Mouse (Mus musculus): ENCODE measurements at regions not wholly inside any gene's neighbourhood (a gene's known extent, or its start where the extent isn't known, plus 50 kb on each side); places are given as distances from the start of the nearest gene placed in this dataset.

DNA sequence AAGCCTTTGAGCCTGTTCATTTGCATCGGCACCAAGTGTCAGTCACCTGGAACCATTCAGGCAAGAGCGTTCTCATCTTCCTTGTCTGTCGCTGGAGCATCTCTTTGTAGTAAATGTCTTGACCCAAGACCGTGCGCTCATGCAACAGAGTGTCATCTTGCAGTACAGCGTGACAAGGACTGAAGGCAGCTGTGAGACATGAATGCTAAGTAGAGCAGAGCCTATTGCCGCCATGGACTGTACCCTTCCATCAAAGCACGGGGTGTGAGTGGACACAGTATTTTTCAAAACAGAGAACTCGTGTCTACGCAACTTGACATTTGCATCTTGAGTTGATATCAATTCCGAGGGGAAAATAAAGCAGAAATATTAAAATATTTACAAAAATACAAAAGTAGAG, 287.4 kb upstream of the Gpc5 start:
- in situ Hi-C loops (cut with MboI, MseI): no loop called here

DNA sequence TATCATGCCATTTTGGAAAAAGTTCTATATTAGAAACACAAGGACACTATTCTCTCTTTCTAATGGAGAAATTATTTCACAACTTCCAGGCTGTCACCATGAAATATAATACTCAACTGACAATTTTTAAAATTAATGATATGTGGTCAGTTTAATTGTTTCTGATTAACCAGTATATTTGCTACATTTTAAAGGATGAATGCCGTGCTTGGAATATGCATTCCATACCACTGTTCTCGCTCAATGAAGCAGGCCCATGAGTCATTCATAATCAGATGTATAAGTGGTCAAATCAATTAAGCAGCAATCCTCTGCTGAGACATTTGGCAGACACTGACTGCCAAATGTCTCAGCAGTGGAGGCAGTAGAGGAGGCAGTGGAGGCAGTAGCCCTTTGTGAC, 283.4 kb upstream of the Gpc5 start:
- in situ Hi-C loops (cut with MboI, MseI): no loop called here

DNA sequence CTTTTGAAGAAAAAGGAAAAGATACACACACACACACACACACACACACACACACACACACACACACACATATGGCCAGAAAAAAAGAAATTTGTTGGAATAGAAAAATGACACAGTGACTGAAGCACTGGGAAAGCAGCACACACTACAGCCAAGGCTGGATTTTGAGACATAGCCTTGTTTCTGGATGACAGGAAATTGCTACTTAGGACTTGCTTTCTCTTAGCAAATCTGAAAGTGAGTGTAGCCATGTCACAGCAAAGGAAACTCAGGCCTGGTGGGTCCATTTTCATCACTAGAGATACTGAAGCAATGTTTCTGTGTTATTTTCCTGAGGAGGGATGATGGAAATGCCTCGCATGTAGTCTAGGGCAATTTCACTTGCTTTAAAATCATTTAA, 271.3 kb upstream of the Gpc5 start:
- in situ Hi-C loops (cut with MboI, MseI): no loop called here

DNA sequence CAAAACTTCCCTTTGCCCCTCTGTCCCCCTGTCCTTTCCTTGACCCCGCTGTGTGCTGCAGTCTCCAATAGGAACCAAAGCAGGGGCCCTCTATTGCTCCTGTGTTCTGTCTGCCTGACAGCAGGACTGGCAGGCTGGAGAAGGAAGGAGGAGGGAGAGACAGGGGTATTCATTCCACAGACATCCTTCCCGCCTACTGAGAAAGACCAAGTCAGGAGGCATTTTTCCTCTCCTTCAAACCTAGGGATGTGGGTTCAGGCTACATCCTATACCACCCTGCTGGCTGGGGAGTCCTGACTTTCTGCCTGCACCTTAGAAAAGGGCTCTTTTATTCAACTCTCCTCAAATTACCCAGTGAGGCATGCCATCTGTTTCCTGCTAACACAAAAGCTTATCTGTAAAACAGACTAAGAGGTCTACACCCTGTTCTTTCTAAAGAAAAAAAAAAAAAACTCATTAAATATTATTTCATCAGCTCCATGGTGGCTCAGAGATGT, 270.9 kb upstream of the Gpc5 start:
- in situ Hi-C loops (cut with MboI, MseI): no loop called here

DNA sequence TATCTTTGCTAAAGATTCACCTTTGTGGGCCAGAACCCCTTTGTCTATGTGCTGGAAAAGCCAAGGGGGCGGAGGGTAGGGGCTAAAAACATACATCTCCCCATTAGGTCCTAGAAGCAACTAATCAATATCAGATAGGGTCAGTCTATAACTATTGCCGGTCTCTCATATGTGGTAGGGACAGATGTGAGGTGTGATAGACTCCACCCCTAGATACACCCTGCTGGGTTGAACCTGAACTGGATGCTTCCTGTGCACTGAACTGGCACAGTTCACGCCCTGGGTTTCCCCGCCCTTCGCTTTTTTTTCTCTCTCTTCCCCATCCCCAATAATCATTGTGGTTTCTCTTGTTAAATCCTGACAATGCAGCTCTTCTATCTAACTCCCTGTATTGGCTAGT, 270.3 kb upstream of the Gpc5 start:
- in situ Hi-C loops (cut with MboI, MseI): no loop called here

DNA sequence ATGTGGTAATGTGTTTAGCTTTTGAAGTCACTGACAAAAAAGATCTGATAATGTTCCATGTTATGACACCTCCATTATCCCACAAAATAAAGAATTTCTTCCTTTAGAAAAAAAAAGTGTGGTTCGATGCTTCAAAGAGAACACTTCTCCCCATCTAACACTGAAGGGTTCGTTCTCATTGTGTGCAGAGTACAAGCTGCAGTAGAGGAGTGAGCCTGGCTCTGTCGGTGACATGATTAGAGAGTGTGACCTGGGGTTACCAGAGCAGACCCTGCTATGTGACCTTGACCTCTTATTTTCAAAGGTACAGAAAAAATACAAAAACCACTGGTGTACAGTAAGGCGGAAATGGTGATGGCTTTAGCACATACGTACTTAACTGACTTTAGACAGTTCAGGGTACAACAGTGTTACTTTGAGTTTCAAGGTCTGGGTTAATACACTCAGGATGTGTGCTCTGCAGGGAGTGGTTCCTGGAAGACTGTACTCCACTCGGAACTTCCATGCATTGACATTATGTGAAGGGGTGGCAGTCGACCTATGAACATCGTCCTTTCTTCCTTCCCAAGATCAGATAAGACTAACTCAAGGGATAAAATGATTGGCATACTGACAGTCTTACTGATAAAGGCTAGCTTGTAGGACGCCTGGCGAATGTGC, 265.2 kb upstream of the Gpc5 start:
- in situ Hi-C loops (cut with MboI, MseI): no loop called here

DNA sequence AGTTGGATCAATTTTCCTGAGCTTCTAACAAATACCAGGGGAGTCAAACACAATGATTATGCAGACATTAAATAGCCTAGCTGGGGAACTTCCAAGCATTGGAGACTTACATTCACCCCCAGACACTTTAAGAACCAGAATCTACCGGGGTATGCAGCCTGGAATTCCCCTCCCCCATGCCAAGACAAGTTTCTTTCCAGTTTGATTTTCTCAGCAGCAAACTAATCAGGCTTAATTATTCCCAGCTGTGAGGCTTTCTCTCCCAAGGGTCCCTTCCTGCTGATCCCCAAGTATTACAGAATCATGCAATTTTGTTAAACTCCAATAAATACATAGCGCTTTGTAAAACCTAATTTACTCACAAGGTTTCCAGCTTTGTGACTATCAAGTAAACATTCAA, 262.7 kb upstream of the Gpc5 start:
- in situ Hi-C loops (cut with MboI, MseI): no loop called here

DNA sequence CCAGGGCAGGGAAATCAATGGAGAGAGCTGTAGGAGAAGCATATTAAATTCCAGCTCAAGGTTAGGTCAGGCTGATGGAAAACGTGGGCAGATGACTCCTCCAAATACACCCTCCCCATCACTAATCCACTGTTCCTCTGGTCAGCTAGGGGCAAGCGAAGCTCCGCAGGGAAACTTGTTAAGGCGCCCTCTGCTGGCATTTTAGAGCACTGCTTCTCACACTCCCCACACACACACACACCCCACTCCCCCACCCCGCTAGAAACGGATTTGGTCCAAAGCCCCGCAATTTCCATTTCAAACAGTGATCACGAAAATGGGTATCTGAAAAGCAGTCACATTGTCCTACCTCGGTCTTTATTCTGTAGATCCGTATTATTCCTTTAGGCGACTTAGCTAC, 259.0 kb upstream of the Gpc5 start:
- in situ Hi-C loops (cut with MboI, MseI): no loop called here

DNA sequence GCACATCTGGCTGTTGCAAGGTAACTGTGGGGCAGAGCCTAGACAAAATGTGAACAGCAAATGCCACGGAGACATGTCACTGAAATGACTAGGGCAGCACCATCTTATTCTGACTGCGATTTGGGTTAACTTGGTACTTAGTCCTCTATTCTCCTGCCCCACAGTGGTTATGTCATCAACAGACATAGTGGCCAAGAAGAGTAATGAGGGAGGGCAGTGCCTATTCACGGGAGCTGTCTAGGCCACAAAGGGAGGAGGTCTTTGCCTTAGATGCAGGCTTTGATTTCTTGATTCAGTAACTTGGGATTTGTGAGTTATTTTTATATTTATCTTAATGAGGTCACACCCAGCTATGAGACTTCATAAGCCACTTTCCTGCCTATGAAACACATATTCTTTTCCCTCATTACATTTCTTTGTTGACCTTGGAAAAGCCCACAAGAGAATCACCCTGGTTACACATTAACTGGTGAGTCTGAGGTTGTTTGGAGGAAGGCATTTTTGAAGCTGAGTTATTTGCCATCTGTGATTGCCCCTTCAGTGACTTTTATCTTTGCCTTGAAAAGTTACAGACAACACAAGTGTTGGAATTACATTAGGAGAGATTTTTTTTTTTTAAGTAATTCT, 255.2 kb upstream of the Gpc5 start:
- in situ Hi-C loops (cut with MboI, MseI): no loop called here

DNA sequence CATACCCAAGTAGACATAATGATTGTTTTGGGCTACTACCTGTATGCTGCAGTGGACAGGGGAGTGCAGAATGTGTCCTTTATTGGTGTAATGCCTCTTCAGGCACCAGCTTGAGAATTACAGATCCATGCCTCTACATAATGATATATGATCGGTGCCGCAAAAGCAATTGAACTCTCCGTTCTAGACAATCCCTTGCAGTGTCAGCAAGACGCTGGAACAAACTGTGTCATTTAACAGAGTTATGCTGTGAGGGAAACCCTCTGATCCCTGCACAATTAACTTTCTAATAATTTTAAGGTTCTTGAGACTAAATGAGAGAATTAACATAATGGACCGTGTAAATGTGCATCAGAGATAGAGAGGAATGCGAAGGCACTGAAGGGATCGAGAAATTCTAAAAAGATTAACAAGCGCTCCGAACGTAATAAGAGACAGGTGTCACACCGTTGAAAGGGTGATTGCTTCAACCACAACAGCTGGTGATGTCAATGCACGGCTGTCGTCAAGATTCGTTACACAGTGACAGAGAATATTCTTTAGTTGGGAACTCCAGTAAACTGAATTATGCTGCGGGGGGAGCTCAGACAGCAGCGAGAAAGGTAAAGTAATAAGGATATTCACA, 254.3 kb upstream of the Gpc5 start:
- in situ Hi-C loops (cut with MboI, MseI): no loop called here

DNA sequence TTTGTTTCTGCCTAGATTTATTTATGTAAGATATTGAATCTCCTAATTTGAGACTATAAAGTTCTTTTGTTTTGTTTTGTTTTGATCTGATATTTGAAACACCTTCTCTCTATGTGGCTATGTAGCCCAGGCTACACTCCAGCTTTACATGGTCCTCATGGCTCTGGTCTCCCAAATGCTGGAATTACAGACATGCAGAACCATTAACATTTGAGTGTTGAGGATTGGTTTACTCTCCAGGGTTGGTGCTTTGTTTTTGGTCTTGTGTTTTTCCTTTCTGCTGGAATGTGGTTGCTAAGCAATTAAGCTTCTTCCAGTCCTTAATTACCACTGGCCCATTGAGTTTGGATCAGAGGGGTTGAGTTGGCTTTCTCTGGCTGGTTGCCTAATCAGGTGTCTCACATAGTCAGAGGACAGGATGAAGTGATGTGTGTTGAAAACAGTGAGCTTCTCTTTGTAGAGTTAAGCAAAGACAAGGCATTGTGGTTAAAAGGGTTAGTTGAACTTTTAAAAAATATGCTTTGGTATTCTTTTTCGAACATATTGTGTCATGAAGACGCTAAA, 252.6 kb upstream of the Gpc5 start:
- in situ Hi-C loops (cut with MboI, MseI): no loop called here

DNA sequence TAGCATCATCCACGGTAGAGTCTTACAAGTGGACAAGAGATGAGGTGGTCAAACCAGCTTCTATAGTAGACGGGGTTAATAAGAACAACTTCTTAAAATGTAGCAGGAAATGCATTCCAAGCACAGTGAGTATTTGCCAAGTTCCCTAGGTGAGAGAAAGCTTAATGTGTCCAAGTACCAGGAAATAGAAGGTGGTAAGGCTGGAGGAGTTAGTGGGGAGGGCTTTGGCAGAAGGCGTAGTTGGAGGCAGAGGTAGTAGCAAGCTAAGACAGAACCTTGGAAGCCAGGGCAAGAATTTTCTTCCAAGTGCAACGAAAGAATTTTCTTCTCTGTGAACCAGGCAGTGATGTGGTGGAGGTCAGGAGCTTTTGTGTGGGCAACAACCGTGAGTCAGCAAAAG, 251.2 kb upstream of the Gpc5 start:
- in situ Hi-C loops (cut with MboI, MseI): no loop called here

DNA sequence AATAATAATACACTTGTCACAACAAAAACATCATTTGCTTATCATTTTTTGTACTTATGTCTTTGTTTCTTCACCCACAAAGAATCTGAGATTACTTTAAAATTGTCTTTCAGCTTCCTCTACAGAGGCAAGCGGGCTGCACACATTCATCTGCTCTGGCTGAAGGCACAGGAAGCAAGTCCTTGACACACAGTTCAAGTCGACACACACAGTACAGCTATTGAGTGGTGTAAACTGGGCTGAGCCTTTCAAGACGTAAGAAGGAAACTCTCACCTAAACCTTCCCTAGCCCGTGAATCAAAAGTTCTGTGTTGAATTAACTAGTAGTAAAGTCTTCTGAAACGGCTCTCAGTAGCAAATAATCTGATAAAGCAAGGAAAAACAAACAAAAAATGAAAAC, 250.5 kb upstream of the Gpc5 start:
- in situ Hi-C loops (cut with MboI, MseI): no loop called here

DNA sequence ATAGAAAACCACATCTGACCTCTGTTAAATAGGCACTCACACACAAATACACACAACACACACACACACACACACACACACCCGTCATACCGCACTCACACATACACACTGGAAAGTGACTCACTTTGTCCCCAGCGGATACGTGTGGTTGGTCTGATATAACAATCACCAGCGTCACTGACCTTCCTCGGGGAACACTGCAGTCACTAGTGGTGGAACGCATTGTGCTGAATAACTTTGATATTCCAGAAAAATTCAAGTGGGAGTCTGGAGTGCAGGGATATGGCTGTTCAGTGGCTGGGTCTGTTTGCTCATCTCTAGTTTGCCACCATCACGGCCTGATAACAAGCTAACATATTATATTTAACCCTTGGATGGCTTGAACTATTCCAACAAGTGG, 249.7 kb upstream of the Gpc5 start:
- in situ Hi-C loops (cut with MboI, MseI): no loop called here

DNA sequence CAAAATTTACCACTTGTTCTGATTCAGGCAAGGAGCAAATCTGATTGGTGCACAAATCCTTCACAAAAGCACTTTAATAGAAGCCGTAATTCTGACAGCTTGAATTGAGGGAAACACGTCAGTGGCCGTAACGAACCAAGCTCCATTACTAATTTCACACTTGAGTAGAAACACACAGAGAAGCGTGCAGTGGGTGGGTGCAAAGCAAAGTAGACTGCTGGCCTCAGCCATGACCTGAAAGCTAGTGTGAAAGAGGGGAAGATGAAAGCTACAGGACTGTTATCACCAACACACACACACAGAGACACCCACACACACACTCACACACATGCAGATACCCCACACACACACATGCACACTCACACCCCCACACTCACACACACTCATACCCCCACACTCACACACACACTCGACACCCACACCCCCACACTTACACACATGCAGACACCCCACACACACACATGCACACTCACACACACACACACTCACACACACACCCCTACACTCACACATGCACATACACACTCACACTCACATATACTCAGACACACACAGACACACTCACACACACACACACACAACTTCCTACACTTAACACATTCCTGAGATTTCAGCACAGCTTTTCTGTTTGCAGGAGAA, 248.8 kb upstream of the Gpc5 start:
- in situ Hi-C loops (cut with MboI, MseI): no loop called here

DNA sequence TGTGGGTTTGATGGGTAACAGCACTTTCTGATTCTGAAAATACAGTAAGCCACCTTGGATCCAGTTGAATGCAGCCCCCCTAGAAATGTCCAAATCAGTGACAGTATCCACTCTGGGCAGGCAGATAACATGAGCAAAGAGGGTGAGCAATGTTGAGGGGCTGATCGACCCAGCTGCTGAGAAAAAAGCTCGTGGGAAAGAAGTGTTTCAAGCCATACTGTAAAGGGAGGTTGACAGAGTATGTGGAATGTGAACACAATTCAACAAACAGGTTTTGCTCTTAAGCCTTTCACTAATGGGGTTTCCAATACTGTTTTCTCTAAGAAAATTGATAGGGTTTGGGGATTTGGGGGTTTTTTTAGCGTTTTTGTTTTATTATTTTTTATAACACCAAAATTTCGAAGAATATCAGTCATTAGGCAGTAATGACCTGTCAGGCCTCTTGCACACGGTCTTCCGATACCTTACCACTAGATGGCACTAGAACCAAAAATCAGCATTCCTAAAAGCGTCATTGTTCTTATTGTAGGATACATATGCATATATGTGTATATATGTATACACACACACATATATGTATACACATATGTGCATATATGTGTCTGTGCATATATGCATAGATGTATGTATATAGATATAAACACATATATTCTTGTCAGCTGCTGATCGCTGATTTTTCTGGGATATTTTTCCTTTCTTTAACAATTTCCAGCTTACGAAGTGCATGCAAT, 237.5 kb upstream of the Gpc5 start:
- in situ Hi-C loops (cut with MboI, MseI): no loop called here

DNA sequence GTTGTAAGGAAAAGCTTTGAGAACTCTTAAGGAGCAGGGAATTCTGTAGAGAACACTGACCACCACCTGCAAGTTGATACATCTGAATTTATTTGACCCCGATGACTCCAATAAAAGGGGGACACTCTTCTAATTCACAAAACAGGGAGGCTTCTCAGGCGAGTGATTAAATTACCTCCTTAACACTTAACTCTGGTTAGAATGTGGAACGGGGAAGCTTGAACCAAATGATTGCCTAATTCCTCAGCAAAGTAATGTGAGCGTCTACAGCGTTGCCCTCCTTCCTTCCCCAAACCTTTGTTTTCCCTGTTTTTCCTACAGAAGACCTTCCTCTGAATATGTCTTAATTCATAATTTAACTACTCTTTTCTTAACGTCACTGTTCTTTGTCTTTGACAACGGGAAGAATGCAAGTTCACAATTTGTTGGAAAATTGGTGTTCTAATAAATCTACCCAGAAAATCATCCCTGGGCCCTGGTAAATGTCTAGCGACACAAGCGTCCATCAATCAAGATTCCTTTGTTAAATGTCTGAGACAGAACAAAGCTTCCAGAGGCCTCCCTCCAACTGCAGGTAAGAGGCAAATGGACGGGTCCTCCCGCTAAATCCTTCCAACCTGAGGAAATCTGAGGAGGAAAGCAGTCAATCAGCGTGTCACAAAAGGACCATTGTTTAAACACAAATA, 236.8 kb upstream of the Gpc5 start:
- in situ Hi-C loops (cut with MboI, MseI): no loop called here

DNA sequence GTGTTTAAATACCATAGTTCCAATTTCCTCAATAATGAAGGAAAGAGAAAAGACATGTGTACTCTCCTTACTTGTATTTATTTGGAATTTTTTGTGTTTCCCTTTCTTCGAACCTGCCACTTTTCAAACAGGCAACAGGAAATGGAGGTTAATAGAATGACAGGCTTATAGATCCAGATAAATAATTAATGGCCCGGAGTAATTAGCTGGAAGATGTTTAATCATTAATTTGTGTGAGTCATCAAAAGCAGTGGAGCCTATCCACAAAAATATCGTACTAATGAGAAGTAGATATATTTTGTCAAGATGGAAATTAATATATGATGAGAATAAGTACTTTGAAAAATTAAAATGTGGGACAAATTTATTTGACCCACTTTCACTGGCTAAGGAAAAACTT, 236.3 kb upstream of the Gpc5 start:
- in situ Hi-C loops (cut with MboI, MseI): no loop called here

DNA sequence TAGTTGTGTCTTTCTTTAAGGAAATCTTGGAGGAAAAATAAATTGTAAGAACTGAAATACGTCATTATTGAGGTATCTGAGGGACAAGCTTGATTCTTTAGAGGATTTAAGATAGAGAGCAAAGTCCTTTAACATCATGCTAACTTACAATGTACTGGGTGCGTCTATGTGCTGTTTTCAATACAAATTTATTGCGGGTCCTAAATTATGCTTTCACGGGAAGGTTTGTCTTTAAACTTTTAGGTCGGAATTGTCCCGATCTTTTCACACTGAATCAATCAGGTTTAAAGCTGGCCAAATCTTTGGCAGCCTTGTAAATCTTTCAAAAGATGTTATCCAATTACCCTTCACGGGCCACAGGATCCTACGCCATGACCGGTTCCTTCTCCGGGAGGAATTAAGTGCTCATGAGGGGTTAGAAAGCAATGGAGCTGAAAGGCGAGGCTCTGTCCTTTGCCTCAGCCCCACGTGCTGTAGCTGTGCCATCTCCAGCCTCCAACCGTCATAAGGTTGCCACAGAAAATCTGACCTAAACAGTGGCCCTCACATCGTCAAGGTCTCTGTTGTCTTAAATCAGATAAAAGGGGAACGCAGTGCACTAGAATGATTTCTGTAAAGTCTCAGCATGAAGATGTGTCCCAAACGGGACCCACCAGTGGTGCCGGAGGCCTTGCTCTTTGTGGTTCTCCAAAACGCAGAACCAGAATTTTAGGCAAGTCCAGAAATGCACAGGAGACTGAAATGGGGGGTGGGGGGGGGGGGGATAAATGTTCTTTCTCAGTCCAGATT, 235.6 kb upstream of the Gpc5 start:
- in situ Hi-C loops (cut with MboI, MseI): no loop called here

DNA sequence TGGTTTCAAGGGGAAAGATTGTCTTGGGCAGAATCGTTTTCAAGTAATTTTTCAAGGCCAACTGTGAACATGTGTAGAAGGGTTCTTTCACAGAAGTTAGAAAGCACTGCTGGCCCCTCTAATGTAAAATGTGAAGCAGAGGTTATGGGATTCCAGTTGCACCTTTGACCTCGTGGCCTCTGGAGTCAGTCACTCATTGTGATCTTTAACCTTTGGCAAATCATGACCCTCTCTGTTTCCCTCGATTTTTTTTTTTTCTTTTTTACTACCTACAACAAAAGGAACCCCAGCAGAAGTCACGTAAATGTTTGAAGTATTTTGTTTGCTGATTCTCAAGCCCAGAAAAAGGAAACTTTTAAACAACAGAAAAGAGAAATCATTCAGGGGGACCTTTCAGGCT, 234.8 kb upstream of the Gpc5 start:
- in situ Hi-C loops (cut with MboI, MseI): no loop called here
